Mouse (Mus musculus) lung, postnatal 36 days (tissue): ENCODE data around the gene S1pr3.

Source experiments
- DNase-seq: peaks from one replicate; pipeline ENCODE4 v3.0.0; 2022; ENCODE audit warnings: mixed read lengths

S1pr3 gene

DNA sequence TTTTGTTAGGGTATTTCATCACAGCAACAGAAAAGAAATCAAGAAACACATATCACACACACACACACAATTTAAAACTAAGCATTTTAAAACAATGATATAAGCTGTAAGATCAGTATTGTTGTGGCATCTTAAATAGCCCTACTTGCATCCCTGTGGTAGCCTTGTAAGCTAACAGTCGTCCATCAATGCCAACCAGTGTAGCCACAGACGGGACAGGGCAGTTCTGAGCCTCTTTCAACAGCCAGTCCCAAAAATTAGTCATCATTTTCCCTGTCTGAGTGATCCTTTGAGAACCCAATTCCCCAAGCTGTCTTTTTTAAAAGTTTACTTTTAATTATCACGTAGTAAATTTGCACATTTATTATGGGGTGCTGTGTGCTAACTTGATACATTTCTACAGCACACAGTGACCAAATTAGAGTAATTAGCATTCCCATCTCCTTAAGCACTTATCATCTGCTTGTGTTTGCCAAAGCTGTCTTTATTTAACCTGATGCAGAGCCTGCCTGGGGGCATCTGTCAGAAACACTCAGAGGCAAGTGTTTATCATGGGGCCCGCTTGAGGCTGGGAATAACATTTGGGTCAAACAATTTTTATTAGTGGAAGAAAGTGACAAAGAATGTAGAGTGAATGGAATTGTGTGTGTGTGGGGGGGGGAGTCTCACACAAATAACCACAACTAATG is 47.9 kb downstream of the S1pr3 start:
- DNase-seq: no peak

GRCm38 (mm10) chr13:51464294-51464693 is 55.9 kb downstream of the S1pr3 start:
- DNase-seq: no peak

GRCm38 (mm10) chr13:51466117-51466841 is 57.8 kb downstream of the S1pr3 start:
- DNase-seq: no peak

DNA sequence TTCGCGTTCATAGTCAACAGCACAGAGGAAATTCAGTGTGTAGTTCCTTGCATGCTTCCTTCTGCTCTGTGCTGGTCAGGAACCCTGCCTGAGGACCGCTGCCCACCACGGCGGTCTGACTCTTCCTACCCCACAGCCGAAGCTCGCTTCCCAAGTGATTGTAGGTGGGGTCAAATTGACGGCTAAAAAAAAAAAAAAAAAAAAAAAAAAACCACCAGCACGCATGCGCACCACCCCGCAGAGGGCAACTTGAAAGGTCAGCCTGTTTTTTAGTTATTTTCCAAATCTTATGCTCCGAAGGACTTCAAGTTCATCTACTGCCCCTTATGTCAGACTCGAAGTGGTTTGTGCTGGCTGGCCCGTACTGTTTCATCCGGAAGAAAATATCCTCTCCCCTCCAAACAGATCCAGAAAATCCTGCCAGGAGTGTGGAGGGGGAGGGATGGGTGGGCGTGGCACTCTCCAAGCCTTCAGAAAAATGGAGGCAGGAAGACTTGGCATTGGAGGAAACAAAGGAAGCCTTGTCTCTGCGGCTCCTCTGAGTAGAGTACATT is 60.3 kb downstream of the S1pr3 start:
- no peak for DNase-seq
